Mouse (Mus musculus) forebrain, postnatal 0 days (tissue): ENCODE results near the gene Iqcg. TPM values are rescaled to one million over a fixed set of nuclear protein-coding genes. Genes with fewer than 3 reads are reported as not detected.

Experiments
- ATAC-seq: fragments of 200-750 bp; cut with Nextera tagmentation; 2 replicates; pipeline ENCODE4 v1.8.0; 2017; ENCODE audit warnings: mild to moderate bottlenecking, moderate library complexity
- DNase-seq: peaks from one replicate; pipeline ENCODE4 v3.0.0-alpha.2; 2015
- H3K27ac ChIP-seq: fragments of 300-500 bp; sonication (generic); 2 replicates; pipeline ENCODE4 v1.5.1; 2014; ENCODE audit warnings: low read depth, mild to moderate bottlenecking, antibody characterized with exemption, low read length, moderate library complexity, mixed read lengths
- H3K27me3 ChIP-seq: fragments of 300-500 bp; sonication (generic); 2 replicates; pipeline ENCODE4 v1.6.1; 2014; ENCODE audit warnings: mild to moderate bottlenecking, low read length, mixed read lengths; ENCODE audit not compliant: insufficient read depth
- H3K36me3 ChIP-seq: fragments of 300-500 bp; sonication (generic); 2 replicates; pipeline ENCODE4 v1.6.1; 2014; ENCODE audit warnings: mild to moderate bottlenecking, moderate library complexity; ENCODE audit not compliant: insufficient read depth
- H3K4me1 ChIP-seq: fragments of 300-500 bp; sonication (generic); 2 replicates; pipeline ENCODE4 v1.6.1; 2014; ENCODE audit warnings: antibody characterized with exemption; ENCODE audit not compliant: insufficient read depth
- H3K4me2 ChIP-seq: fragments of 300-500 bp; sonication (generic); 2 replicates; pipeline ENCODE4 v1.6.1; 2014; ENCODE audit warnings: low read depth, mild to moderate bottlenecking, moderate library complexity
- H3K4me3 ChIP-seq: fragments of 300-500 bp; sonication (generic); 2 replicates; pipeline ENCODE4 v1.5.1; 2014; ENCODE audit warnings: low read depth, low read length, mixed read lengths
- H3K9ac ChIP-seq: fragments of 300-500 bp; sonication (generic); 2 replicates; pipeline ENCODE4 v1.6.1; 2014; ENCODE audit warnings: mild to moderate bottlenecking
- H3K9me3 ChIP-seq: fragments of 300-500 bp; sonication (generic); 2 replicates; pipeline ENCODE4 v1.6.1; 2016; ENCODE audit warnings: low read length
- CTCF ChIP-seq: sonication (generic); IDR thresholded peaks from 2 replicates; pipeline ENCODE4 v1.5.1; 2016; ENCODE audit warnings: antibody characterized with exemption, control low read depth, low read depth
- WGBS: fragments of 180-500 bp; shearing (Covaris S2); extraction: QIAGEN DNeasy Blood & Tissue Kit; methylation state at CpG from one replicate; pipeline ENCODE4 v1.1.7; 2014; 5-methylcytosine and 5-hydroxymethylcytosine counted together
- polyA plus RNA-seq: library from polyadenylated mRNA; unstranded; fragments of >200 nt; fragmentation: Nextera tagmentation; extraction: Ambion mirVana; gene quantifications from 2 replicates; pipeline ENCODE4 v1.2.1, GENCODE M21; 2015
- total RNA-seq: library from RNA; depleted of rRNA; stranded (reverse); fragments of >200 nt; gene quantifications from 2 replicates; pipeline ENCODE4 v1.2.3, GENCODE M21; 2014

The Iqcg gene
- total and polyA plus RNA-seq, 2 experiments from 2014 or later: 6.0 to 8.3 TPM

DNA sequence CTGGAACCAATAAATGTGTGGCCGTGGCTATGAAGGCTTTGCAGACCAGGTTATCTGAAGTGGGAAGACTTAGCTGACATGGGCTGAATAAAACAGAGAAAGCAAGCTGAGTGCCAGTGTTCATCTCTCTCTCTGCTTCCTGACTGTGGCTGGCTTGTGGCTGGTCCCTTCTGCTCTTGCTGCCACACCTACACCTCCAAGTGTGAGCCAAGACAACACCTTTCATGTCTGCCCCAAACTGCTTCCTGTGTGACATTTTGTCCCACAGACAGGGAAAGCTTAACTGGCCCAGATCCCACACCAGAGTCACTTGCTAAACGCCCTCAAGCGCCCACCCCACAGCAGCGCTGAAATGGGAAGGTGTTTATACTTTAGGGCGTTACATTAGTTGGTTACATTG lies 2.9 kb downstream of the Iqcg start:
- H3K27ac ChIP-seq: no peak overlapping the region
- no peaks in the 10 kb centered on the region for H3K27me3 ChIP-seq
- ATAC-seq (no peak), DNase-seq (no peak)
- no peak for TF ChIP-seq CTCF
- 72% methylated on average over 5 of the region's 5 CpGs for WGBS
- H3K36me3 ChIP-seq: no peaks in the 10 kb centered on the region
- no peak overlapping the region for H3K4me2 ChIP-seq
- no peak overlapping the region for H3K4me3 ChIP-seq
- H3K9ac ChIP-seq: no peak overlapping the region
- no peaks in the 10 kb centered on the region for H3K9me3 ChIP-seq
- peaks cover 4% of the 10 kb centered on the region; the same call in 1 of the 2 replicates for H3K4me1 ChIP-seq

DNA sequence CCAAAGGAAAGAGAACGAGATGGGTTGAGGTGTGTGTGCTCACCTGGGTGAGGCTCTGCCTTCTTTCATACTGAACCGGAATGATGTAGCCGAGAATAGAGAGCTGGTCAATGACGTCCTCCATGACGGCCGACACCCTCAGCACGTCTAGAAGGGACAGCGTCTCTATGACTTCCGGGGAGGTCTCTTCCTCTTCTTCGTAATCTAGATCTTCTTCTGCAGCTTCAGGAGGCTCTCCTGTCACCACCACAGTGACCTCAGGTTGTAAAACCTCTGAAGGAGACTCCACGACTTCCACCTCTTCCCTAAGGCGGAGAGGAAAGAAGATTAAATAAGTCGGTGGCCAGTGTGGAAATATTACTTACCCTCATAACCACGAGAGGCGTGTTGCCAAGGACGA lies 6.2 kb downstream of the Iqcg start:
- no peak for DNase-seq
- TF ChIP-seq CTCF: no peak

GRCm38 (mm10) chr16:33048686-33049085 lies 7.3 kb downstream of the Iqcg start:
- ATAC-seq (no peak), DNase-seq (no peak)
- no peaks in the 10 kb centered on the region for H3K27me3 ChIP-seq
- no peak for TF ChIP-seq CTCF
- no peaks in the 10 kb centered on the region for H3K36me3 ChIP-seq
- no peak overlapping the region for H3K27ac ChIP-seq
- no peak overlapping the region for H3K4me2 ChIP-seq
- no peak overlapping the region for H3K9ac ChIP-seq
- no peaks in the 10 kb centered on the region for H3K4me1 ChIP-seq
- no peak overlapping the region for H3K4me3 ChIP-seq
- WGBS: 80% methylated on average over 2 of the region's 2 CpGs
- no peaks in the 10 kb centered on the region for H3K9me3 ChIP-seq

More for the DNA sequence above, 6.2 kb downstream of the Iqcg start:
- WGBS: 94% methylated on average over 16 of the region's 16 CpGs
- Histone ChIP-seq H3K4me3 (no peak overlapping the region), H3K4me2 (no peak overlapping the region), H3K27ac (no peak overlapping the region), H3K9me3 (no peaks in the 10 kb centered on the region), H3K27me3 (no peaks in the 10 kb centered on the region), H3K4me1 (no peaks in the 10 kb centered on the region), H3K36me3 (no peaks in the 10 kb centered on the region), H3K9ac (no peak overlapping the region)
- no peak for ATAC-seq

DNA sequence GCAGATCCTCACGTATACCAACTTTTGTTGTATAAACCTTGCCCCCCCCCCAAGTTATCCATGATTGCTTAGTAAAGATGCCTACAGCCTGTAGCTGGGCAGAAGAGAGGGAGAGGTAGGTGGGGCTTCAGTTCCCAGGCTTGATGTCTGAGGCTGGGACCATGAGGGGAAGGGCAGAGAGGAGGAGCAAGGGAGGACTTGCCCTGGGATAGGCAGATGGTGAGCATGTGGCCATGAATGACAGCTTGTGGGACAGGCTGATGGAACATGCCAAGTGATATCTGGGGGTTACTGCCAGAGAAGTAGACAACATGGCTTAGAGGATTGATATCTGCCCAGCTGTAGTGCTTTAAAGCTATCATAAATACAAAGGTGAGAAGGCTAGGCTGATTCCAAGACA lies 8.0 kb downstream of the Iqcg start:
- ATAC-seq (no peak), DNase-seq (no peak)
- H3K36me3 ChIP-seq: no peaks in the 10 kb centered on the region
- no peak overlapping the region for H3K4me3 ChIP-seq
- H3K4me2 ChIP-seq: no peak overlapping the region
- H3K9me3 ChIP-seq: no peaks in the 10 kb centered on the region
- H3K27me3 ChIP-seq: no peaks in the 10 kb centered on the region
- no peak overlapping the region for H3K9ac ChIP-seq
- no peak overlapping the region for H3K27ac ChIP-seq
- no peak for TF ChIP-seq CTCF
- no peaks in the 10 kb centered on the region for H3K4me1 ChIP-seq
- WGBS: 96% methylated on average over 1 of the region's 1 CpGs

DNA sequence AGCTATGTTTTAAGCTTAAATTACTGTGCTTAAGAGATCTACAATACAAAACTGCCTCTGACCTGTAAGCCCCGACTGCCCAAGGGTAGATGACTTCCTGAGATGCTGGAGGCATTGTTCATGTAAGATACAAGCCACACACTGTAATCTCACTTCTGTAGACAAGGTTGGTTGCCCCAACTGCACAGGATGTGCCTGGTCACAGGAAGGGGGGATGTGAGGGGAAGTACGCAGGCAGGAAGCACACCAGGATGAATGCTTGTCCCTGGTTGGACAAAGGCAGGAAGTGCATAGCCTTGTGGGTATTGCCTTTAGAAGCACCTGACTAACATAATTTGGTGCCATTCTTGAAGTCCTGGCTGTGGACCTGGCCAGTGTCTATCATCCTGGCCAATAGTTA lies 12.8 kb downstream of the Iqcg start:
- DNase-seq (no peak), ATAC-seq (no peak)
- H3K4me2 ChIP-seq: no peak overlapping the region
- H3K9me3 ChIP-seq: no peaks in the 10 kb centered on the region
- H3K4me1 ChIP-seq: no peaks in the 10 kb centered on the region
- 88% methylated on average over 2 of the region's 2 CpGs for WGBS
- H3K27me3 ChIP-seq: no peaks in the 10 kb centered on the region
- TF ChIP-seq CTCF: no peak
- no peak overlapping the region for H3K4me3 ChIP-seq
- H3K9ac ChIP-seq: no peak overlapping the region
- H3K36me3 ChIP-seq: no peaks in the 10 kb centered on the region
- no peak overlapping the region for H3K27ac ChIP-seq

DNA sequence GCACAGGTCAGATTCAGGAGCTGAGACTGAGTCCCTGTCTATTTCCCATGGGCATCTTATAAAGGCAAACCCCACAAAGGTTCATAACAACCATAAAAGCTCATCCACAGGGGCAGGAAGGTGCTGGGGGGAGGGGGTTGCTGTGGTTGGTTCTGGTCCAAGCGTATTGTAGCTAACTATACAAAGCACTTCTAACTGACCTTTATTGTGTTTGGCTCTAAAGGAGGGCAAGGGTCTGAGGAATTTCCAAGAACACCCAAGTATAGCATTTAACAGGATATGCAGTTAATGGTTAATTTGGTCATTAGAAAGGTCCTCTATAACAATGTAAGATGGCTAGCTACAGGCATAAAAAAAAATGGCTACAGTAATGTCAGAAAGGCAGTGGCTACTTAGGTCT lies 13.3 kb downstream of the Iqcg start:
- DNase-seq (no peak), ATAC-seq (no peak)
- H3K27ac ChIP-seq: no peak overlapping the region
- H3K9ac ChIP-seq: no peak overlapping the region
- no peaks in the 10 kb centered on the region for H3K9me3 ChIP-seq
- H3K4me3 ChIP-seq: no peak overlapping the region
- H3K36me3 ChIP-seq: no peaks in the 10 kb centered on the region
- no peak overlapping the region for H3K4me2 ChIP-seq
- 87% methylated on average over 1 of the region's 1 CpGs for WGBS
- no peak for TF ChIP-seq CTCF
- no peaks in the 10 kb centered on the region for H3K4me1 ChIP-seq
- no peaks in the 10 kb centered on the region for H3K27me3 ChIP-seq

GRCm38 (mm10) chr16:33036006-33036405 lies 20.0 kb downstream of the Iqcg start:
- H3K9ac ChIP-seq: no peak overlapping the region
- no peak overlapping the region for H3K4me3 ChIP-seq
- no peak for ATAC-seq
- 90% methylated on average over 4 of the region's 4 CpGs for WGBS
- no peaks in the 10 kb centered on the region for H3K36me3 ChIP-seq
- H3K27ac ChIP-seq: no peak overlapping the region
- H3K9me3 ChIP-seq: no peaks in the 10 kb centered on the region
- no peaks in the 10 kb centered on the region for H3K27me3 ChIP-seq
- no peak overlapping the region for H3K4me2 ChIP-seq
- no peaks in the 10 kb centered on the region for H3K4me1 ChIP-seq
- DNase-seq: no peak
- no peak for TF ChIP-seq CTCF

DNA sequence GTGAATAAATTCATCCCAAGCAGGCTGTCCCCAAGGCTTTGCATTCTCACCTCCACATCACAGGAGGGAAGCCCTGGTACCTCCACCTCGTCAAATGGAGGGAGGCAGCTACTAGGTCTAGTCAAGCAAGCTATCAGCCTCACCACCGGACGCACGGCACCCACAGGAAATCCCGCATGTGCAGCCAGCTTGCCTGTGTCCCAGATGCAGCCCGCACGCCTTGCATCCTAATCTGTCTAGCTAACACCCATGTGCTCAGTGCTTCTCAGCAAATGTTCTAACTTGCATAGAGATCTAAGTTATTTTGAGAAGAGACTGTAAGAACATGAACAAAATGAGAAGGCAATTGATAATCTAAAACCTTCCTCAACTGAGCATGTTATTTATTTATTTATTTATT lies 29.7 kb downstream of the Iqcg start:
- DNase-seq: no peak
- Histone ChIP-seq H3K27ac (no peak overlapping the region), H3K4me3 (no peak overlapping the region), H3K9ac (no peak overlapping the region), H3K36me3 (no peaks in the 10 kb centered on the region), H3K4me1 (no peaks in the 10 kb centered on the region), H3K27me3 (no peaks in the 10 kb centered on the region), H3K9me3 (no peaks in the 10 kb centered on the region), H3K4me2 (no peak overlapping the region)
- TF ChIP-seq CTCF: no peak
- 91% methylated on average over 7 of the region's 7 CpGs for WGBS
- ATAC-seq: no peak
